Mouse (Mus musculus) gastrocnemius, postnatal 25 days (tissue): Measurements from ENCODE around the gene Stmn1. TPM values are rescaled to one million over a fixed set of nuclear protein-coding genes. Genes with fewer than 3 reads are reported as not detected.

Experiments
- DNase-seq: peaks from one replicate; pipeline ENCODE4 v3.0.0; 2022
- long read RNA-seq, 2 experiments: library from polyadenylated mRNA; stranded (forward); transcript quantifications; one replicate each; pipeline ENCODE4 v2.0.0; 2021
- total RNA-seq, 2 experiments: library from RNA; stranded (reverse); gene quantifications; 1 replicate in 1 of 2; 2 replicates in 1 of 2; pipeline ENCODE4 v1.2.3; 2021

Stmn1 gene
- 10 to 100 TPM in 1 of 2 experiments, 1 to 10 TPM in 1; 6.9 to 10.6 TPM for total RNA-seq
- long read RNA-seq, experiment 1, partial matches to known transcripts, result 0 of 4 reads
- long read RNA-seq, experiment 1, other reads (novel, unspliced or antisense), result 0 of 4 reads
- long read RNA-seq, experiment 2, partial matches to known transcripts, result 0 of 2 reads
- long read RNA-seq, experiment 2, other reads (novel, unspliced or antisense), result 0 of 2 reads

- DNase-seq, result peak; percentile 93
These were observed at the start of gene Stmn1 for GRCm38 (mm10) chr4:134468215-134468575. Gene Stmn1, plus strand, starts transcription at chr4:134468320.

GRCm38 (mm10) chr4:134421971-134422370 lies 46.1 kb upstream of the Stmn1 start:
- no peak for DNase-seq

GRCm38 (mm10) chr4:134423949-134424348 lies 44.2 kb upstream of the Stmn1 start:
- DNase-seq, result no peak

- no peak for DNase-seq
These were observed 43.0 kb upstream of the Stmn1 start for GRCm38 (mm10) chr4:134425088-134425487.

GRCm38 (mm10) chr4:134430381-134431004 lies 37.6 kb upstream of the Stmn1 start:
- DNase-seq, result no peak

- DNase-seq, result no peak
These were observed 35.3 kb upstream of the Stmn1 start for GRCm38 (mm10) chr4:134432686-134433360.

- DNase-seq, result no peak
These were observed 31.9 kb upstream of the Stmn1 start for GRCm38 (mm10) chr4:134436185-134436584.

GRCm38 (mm10) chr4:134436659-134437058 lies 31.5 kb upstream of the Stmn1 start:
- DNase-seq, result no peak

- DNase-seq, result no peak
These were observed 29.0 kb upstream of the Stmn1 start for GRCm38 (mm10) chr4:134439119-134439518.

GRCm38 (mm10) chr4:134439919-134440318 lies 28.2 kb upstream of the Stmn1 start:
- DNase-seq, result no peak

- no peak for DNase-seq
These were observed 25.9 kb upstream of the Stmn1 start for GRCm38 (mm10) chr4:134442216-134442615.

GRCm38 (mm10) chr4:134443589-134443988 lies 24.5 kb upstream of the Stmn1 start:
- no peak for DNase-seq

GRCm38 (mm10) chr4:134444949-134445348 lies 23.2 kb upstream of the Stmn1 start:
- no peak for DNase-seq

- DNase-seq, result no peak
These were observed 22.6 kb upstream of the Stmn1 start for GRCm38 (mm10) chr4:134445489-134445888.

GRCm38 (mm10) chr4:134447966-134448365 lies 20.2 kb upstream of the Stmn1 start:
- no peak for DNase-seq

- DNase-seq, result no peak
These were observed 18.3 kb upstream of the Stmn1 start for GRCm38 (mm10) chr4:134449595-134450391.

GRCm38 (mm10) chr4:134450392-134451195 lies 17.5 kb upstream of the Stmn1 start:
- DNase-seq, result no peak

- no peak for DNase-seq
These were observed 16.6 kb upstream of the Stmn1 start for GRCm38 (mm10) chr4:134451484-134451883.

GRCm38 (mm10) chr4:134453619-134454400 lies 14.3 kb upstream of the Stmn1 start:
- DNase-seq, result no peak

GRCm38 (mm10) chr4:134455310-134455709 lies 12.8 kb upstream of the Stmn1 start:
- DNase-seq, result no peak
